Mouse (Mus musculus) adrenal gland, postnatal 36 days (tissue): ENCODE data around the gene Prl2b1. TPM values are rescaled to one million over a fixed set of nuclear protein-coding genes. Genes with fewer than 3 reads are reported as not detected.

Source experiments
- DNase-seq, 2 experiments: peaks; one replicate each; pipeline ENCODE4 v3.0.0; 2021; ENCODE audit warnings: mixed read lengths in 1 of 2
- long read RNA-seq, 2 experiments: library from polyadenylated mRNA; stranded (forward); transcript quantifications; one replicate each; pipeline ENCODE4 v2.0.0; 2021; ENCODE audit warnings: borderline sequencing depth in 2 of 2
- total RNA-seq, 2 experiments: library from RNA; stranded (reverse); gene quantifications; 2 replicates each; pipeline ENCODE4 v1.2.3; 2021

Gene Prl2b1
- not detected for total RNA-seq
- long read RNA-seq, experiment 1, result 0 reads
- long read RNA-seq, experiment 2, result 0 reads

DNA sequence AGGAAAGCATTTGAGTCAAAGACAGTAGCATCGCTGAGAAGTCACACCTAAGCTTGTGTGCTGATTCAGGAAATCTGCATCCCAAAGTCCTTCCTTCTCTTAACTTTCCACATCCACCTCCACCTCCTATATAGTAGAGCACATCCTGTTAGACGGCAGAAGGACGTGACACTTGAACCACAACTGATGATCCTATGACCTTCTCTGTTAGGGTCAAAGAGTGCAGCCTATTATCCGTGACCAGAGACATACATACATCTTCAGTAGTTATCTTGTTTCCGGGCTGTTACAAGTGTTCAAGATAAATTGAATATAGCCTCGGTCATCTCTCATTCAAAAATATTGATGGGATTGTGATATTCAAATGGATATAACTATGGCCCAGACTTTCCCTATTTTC lies at the start of gene Prl2b1:
TSS of gene Prl2b1 (minus strand) at position 101 of the 400 bp plus-strand sequence.
- DNase-seq, result no peak

DNA sequence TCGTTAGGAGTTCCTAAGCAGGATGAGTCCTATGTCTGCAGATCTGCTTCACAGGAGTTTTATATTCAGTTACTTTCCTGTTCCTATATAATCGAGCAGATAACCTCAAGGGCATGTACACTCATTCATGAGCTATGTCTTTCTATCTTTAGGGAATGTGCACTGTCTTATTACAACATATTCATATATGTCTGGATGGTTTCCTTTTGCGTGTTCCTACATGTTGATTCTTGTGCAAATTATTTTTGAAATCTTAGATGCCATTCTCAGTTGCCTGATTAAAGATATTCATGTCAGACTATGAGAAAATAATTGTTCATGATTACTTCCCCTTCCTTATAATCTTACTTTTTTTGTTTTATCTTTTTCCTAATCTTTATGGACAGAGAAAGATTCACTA lies 47.9 kb upstream of the Prl2b1 start, which contains the start of gene Prl8a6:
TSS of gene Prl8a6 (minus strand) at position 101 of the 400 bp plus-strand sequence.
- DNase-seq, result no peak

DNA sequence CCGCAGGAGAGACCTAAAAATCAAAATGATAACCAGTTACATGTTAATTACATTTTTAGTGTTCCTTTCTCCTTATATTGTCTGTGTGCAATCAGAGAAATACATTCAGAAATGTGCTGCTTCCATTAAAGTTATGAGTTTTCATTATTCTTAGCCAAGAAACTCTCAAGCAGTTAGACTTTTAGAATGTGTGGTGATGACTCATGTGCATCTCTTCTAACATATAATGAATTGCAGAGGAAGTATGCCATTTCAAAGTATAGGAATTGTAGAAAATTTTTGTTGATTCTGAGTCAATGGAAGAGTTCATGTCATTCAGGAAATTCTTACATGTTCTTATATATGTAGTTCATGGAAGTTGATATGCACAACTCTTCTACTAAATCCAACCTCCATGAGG lies 42.5 kb upstream of the Prl2b1 start:
- no peak for DNase-seq

DNA sequence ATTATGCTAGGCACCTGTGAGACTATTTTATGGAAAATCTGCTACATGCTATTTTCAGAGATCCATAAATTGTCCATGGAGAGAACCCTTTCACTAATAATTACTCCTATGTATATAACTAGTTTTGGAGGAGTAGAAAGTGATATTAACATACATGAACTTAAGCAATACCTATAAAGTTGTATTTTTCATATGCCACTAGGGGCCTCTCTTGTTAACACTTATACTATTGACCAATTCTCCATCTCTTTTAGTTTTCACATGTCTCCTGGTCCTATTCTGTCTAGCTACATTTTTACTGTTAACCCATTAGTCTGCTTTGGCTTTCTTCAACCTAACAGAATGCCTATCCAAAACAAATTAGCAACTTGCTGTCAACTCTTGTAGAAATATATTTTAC lies 23.0 kb upstream of the Prl2b1 start:
- DNase-seq, result no peak

DNA sequence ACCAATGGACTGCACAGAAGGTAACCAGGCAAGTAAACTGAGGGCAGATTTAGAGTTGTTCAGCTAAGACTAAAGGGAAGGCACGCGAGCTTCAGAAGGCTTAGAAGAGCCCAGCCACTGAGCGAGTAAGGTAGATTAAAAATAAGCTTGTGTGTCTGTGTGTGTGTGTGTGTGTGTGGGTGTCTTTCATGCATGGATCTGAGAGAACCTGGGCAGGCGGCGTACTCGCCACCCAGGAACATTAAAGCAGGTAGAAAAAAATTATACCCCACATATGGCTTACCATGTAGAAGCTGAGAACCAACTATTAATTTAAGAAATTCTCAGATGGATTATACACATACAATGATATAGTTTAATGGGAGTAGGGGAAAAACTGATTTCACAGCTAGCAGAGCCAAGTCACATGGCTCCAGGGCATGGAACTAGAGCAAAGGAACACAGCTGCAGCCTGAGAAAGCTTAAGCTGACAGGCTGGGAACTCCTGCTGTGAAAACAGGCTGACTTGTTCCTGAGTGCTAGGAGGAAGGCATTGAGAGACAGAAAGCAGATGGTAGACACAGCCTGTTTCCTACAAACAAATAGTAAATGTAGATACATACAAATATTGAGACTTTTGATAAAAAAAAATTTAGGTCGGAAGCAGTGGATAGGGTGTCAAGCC lies 8.5 kb upstream of the Prl2b1 start:
- DNase-seq, result no peak

DNA sequence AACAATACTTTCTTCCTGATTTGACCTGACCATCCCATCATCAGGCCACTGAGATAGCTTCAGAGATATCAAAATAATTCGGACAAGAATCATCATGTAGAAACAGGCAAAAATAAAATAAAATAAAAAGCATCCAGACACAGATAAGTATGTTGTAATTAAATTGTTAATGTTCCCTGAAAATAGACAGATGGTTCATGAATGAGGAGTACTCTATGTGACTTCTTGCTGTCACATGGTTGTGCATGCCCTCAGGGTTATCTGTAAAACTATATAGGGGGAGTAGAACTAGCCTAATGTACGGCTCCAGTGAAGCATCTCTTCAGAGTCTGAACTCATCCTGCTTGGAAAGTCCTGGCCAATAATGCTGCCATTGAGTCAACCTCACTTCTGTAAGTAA lies 45.3 kb downstream of the Prl2b1 start, which contains the start of gene Prl8a2:
TSS of gene Prl8a2 (plus strand) at position 301 of the 400 bp plus-strand sequence.
- DNase-seq, result no peak

DNA sequence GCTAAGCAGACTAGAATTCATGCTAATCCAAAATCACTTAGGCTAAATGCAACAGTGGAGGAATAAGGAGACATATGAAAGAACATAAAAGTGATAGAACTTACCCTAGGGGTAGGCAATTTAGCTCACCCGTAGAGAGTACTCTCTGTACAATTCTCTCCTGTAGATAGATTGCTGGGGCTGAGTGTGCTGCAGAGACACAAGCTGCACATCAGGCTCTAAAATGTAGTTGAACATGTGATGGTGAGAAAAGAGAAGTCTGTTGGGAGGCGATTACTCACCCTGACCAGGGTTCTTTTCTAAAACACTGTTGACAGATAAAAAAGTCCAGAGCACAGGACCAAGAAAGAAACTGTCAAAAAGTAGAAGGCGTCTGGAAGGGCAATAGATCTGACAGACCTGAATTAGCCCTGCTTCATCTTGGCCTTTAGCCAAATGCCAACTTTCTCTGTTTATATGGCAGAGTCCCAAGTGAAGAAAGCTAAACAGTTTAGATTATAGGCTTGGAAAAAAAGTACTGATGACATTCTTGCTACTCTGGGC lies 47.8 kb downstream of the Prl2b1 start:
- no peak for DNase-seq

DNA sequence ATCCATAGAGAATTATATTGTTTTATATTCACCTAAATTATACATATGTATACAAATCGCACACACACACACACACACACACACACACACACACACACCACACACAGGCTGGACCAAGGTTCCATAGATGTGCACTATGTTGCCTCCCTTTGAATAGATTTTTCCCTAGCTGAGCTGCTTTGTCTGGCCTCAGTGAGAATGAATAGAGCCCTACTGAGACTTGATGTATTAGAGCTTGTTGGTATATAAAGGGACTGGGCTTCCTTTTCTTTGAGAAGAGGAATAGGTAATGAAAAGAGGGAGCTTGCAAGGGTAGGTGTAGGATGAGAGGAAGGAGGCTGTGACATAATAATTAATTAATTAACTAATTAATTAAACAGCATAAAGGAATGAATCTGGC lies 55.7 kb downstream of the Prl2b1 start:
- no peak for DNase-seq

Other genes with a start within 250 kb of the Prl2b1 start
- gene Prl3d3, start 234.1 kb downstream of the Prl2b1 start, total RNA-seq, result not detected
- gene Prl3c1, start 194.2 kb downstream of the Prl2b1 start, total RNA-seq, result not detected
- not detected for gene Prl3b1, start 149.0 kb downstream of the Prl2b1 start, total RNA-seq
- gene Prl3a1, start 131.4 kb downstream of the Prl2b1 start, total RNA-seq, result not detected
- not detected for gene Prl6a1, start 78.2 kb downstream of the Prl2b1 start, total RNA-seq
- 1 to 10 TPM; 1.6 to 5.2 TPM for gene Prl8a2, start 45.2 kb downstream of the Prl2b1 start, total RNA-seq
- gene Prl8a6, start 47.8 kb upstream of the Prl2b1 start, total RNA-seq, result not detected
- gene Prl8a8, start 122.4 kb upstream of the Prl2b1 start, total RNA-seq, result not detected
- not detected for gene Prl8a9, start 173.8 kb upstream of the Prl2b1 start, total RNA-seq
- gene Prl8a1, start 191.3 kb upstream of the Prl2b1 start, total RNA-seq, result not detected
- gene Prl7b1, start 219.7 kb upstream of the Prl2b1 start, total RNA-seq, result not detected